Mouse (Mus musculus): ENCODE measurements around the gene 9930111J21Rik2. TPM values are rescaled to one million over a fixed set of nuclear protein-coding genes. Genes with fewer than 3 reads are reported as not detected.
"Not testable (repeated sequence)": the region's sequence is repeated elsewhere in the genome, so short reads cannot be mapped to it uniquely, and the experiment has no call there.

9930111J21Rik2 gene
- polyA plus RNA-seq, 1 experiment from 2014 or later = 0.46 TPM

DNA sequence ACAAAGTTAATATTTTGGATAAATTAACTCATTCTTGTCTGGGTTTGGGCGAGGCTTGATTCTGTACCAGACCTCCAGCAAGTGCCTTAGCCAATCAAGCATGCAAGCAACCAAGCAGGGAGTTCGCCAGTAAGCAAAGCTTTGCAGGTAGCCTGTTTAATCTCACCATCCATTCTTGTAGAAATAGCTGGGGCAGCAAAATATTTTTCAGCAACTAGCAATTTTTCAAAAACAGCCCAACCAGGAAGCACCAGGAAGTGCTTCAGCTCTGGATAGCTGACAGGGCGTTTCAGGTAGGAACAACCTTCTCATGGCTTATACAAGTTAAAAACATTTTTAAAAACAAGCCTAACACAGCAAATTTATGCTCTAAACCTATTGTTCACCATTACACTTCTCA is 30.8 kb upstream of the 9930111J21Rik2 start:
- H3K36me3 ChIP-seq (ENCODE audit: control insufficient read depth, insufficient read depth, low read length) = no peaks in the 10 kb centered on the region
- H3K27ac ChIP-seq (replicated peaks) = no peak overlapping the region
- DNase-seq (ENCODE audit: low spot score) = no peak
- 72% methylated on average over 3 of the region's 3 CpGs for WGBS
- H3K4me3 ChIP-seq (ENCODE audit: low read depth, low read length) = no peak overlapping the region
- H3K27me3 ChIP-seq (ENCODE audit: control insufficient read depth, insufficient read depth, low read length) = no peaks in the 10 kb centered on the region
- no peak for ATAC-seq (ENCODE audit: low FRiP score, low TSS enrichment)
- TF ChIP-seq CTCF (IDR thresholded peaks at IDR 0.05; ENCODE audit: low read depth) (no peak), EP300 (optimal IDR thresholded peaks at IDR 0.05) (no peak)
- H3K9me3 ChIP-seq (ENCODE audit: control insufficient read depth, low read length) = no peaks in the 10 kb centered on the region
- no peak overlapping the region for H3K4me2 ChIP-seq (replicated peaks; ENCODE audit: low read depth)
- H3K9ac ChIP-seq (ENCODE audit: low read length) = no peak overlapping the region
- no peaks in the 10 kb centered on the region for H3K4me1 ChIP-seq (replicated peaks; ENCODE audit: control insufficient read depth, insufficient read depth)

DNA sequence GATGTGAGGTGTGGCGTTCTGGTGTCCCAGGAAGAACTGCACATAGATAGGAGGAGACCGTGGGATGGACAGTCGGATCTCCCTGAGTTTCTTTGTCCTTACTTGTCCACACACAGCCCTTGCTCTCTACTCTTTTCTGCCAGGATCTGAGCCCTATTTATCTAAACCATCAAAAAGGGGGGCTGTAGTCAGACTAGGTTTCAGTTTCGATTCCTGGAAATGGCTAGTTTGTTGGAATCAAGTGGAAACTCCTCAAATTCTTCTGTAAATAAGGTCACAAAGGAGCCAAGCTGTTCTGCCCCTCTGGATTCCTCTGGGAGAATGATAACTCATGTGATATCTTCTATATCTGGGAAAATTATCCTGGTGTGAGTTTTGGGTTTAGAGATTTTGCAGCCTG is 30.3 kb upstream of the 9930111J21Rik2 start:
- 61% methylated on average over 4 of the region's 4 CpGs for WGBS
- no peaks in the 10 kb centered on the region for H3K36me3 ChIP-seq (ENCODE audit: control insufficient read depth, insufficient read depth, low read length)
- TF ChIP-seq CTCF (IDR thresholded peaks at IDR 0.05; ENCODE audit: low read depth) (no peak), EP300 (optimal IDR thresholded peaks at IDR 0.05) (no peak)
- H3K27me3 ChIP-seq (ENCODE audit: control insufficient read depth, insufficient read depth, low read length) = no peaks in the 10 kb centered on the region
- no peaks in the 10 kb centered on the region for H3K9me3 ChIP-seq (ENCODE audit: control insufficient read depth, low read length)
- H3K4me1 ChIP-seq (replicated peaks; ENCODE audit: control insufficient read depth, insufficient read depth) = no peaks in the 10 kb centered on the region
- no peak overlapping the region for H3K4me3 ChIP-seq (ENCODE audit: low read depth, low read length)
- no peak overlapping the region for H3K27ac ChIP-seq (replicated peaks)
- no peak for DNase-seq (ENCODE audit: low spot score)
- no peak for ATAC-seq (ENCODE audit: low FRiP score, low TSS enrichment)
- no peak overlapping the region for H3K9ac ChIP-seq (ENCODE audit: low read length)
- H3K4me2 ChIP-seq (replicated peaks; ENCODE audit: low read depth) = no peak overlapping the region

- 89% methylated on average over 1 of the region's 1 CpGs for WGBS
- ATAC-seq (ENCODE audit: low FRiP score, low TSS enrichment) = no peak
- no peak overlapping the region for H3K27ac ChIP-seq (replicated peaks)
Observed at GRCm38 (mm10) chr11:49080636-49081035, 29.6 kb upstream of the 9930111J21Rik2 start.

DNA sequence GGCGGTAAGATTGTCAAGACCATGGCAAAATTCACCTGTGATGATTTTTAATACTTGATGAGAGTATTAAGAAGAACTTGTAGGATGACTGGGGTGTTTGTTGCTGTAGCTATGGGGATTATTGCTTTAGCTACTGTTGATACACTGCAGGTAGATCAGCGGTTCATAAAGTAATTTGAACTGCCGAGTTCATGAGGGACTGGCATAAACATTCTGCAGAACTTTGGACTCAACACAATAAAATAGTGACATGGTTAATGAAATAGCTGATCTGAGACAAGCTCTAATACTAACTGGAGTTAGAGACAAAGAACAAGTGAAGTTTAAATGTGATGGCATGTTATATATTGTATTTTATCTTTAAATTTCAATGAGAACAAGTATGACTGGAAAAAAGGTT is 27.7 kb upstream of the 9930111J21Rik2 start:
- TF ChIP-seq CTCF (IDR thresholded peaks at IDR 0.05; ENCODE audit: low read depth) (no peak), EP300 (optimal IDR thresholded peaks at IDR 0.05) (no peak)
- no peak overlapping the region for H3K27ac ChIP-seq (replicated peaks)
- H3K4me1 ChIP-seq (replicated peaks; ENCODE audit: control insufficient read depth, insufficient read depth) = no peaks in the 10 kb centered on the region
- no peak for DNase-seq (ENCODE audit: low spot score)
- no peak overlapping the region for H3K4me3 ChIP-seq (ENCODE audit: low read depth, low read length)
- no peak for ATAC-seq (ENCODE audit: low FRiP score, low TSS enrichment)
- H3K9ac ChIP-seq (ENCODE audit: low read length) = no peak overlapping the region
- no peaks in the 10 kb centered on the region for H3K36me3 ChIP-seq (ENCODE audit: control insufficient read depth, insufficient read depth, low read length)
- H3K4me2 ChIP-seq (replicated peaks; ENCODE audit: low read depth) = no peak overlapping the region
- H3K9me3 ChIP-seq (ENCODE audit: control insufficient read depth, low read length) = no peaks in the 10 kb centered on the region
- 64% methylated on average over 3 of the region's 3 CpGs for WGBS
- no peaks in the 10 kb centered on the region for H3K27me3 ChIP-seq (ENCODE audit: control insufficient read depth, insufficient read depth, low read length)

More at GRCm38 (mm10) chr11:49080636-49081035, 29.6 kb upstream of the 9930111J21Rik2 start:
- Histone ChIP-seq H3K9me3 (ENCODE audit: control insufficient read depth, low read length) (no peaks in the 10 kb centered on the region), H3K9ac (ENCODE audit: low read length) (no peak overlapping the region), H3K4me2 (replicated peaks; ENCODE audit: low read depth) (no peak overlapping the region), H3K27me3 (ENCODE audit: control insufficient read depth, insufficient read depth, low read length) (no peaks in the 10 kb centered on the region), H3K36me3 (ENCODE audit: control insufficient read depth, insufficient read depth, low read length) (no peaks in the 10 kb centered on the region), H3K4me3 (ENCODE audit: low read depth, low read length) (no peak overlapping the region), H3K4me1 (replicated peaks; ENCODE audit: control insufficient read depth, insufficient read depth) (no peaks in the 10 kb centered on the region)
- TF ChIP-seq CTCF (IDR thresholded peaks at IDR 0.05; ENCODE audit: low read depth) (no peak), EP300 (optimal IDR thresholded peaks at IDR 0.05) (no peak)
- no peak for DNase-seq (ENCODE audit: low spot score)

DNA sequence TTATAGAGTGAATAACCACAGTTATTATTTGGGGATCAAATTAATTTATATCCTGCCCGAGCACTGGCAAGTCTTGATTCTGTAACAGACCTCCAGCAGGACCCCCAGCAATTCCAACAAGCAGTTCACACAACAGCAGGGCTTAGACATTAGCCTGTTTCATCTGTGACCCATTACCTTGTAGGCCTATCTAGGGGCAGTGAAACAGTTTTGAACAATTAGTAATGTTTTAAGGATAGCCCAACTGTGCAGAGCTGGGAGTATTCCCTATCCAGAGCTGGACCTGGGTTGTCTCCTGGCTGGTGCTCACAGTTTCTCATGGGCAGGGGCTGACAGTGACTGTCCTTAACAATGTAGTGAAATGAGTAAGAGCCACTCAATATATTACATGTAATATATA is 26.0 kb upstream of the 9930111J21Rik2 start:
- Histone ChIP-seq H3K9me3 (ENCODE audit: control insufficient read depth, low read length) (no peaks in the 10 kb centered on the region), H3K27ac (replicated peaks) (no peak overlapping the region), H3K27me3 (ENCODE audit: control insufficient read depth, insufficient read depth, low read length) (no peaks in the 10 kb centered on the region), H3K9ac (ENCODE audit: low read length) (no peak overlapping the region), H3K4me3 (ENCODE audit: low read depth, low read length) (no peak overlapping the region), H3K4me2 (replicated peaks; ENCODE audit: low read depth) (no peak overlapping the region), H3K36me3 (ENCODE audit: control insufficient read depth, insufficient read depth, low read length) (no peaks in the 10 kb centered on the region), H3K4me1 (replicated peaks; ENCODE audit: control insufficient read depth, insufficient read depth) (no peaks in the 10 kb centered on the region)
- ATAC-seq (ENCODE audit: low FRiP score, low TSS enrichment) (no peak), DNase-seq (ENCODE audit: low spot score) (no peak)
- TF ChIP-seq CTCF (IDR thresholded peaks at IDR 0.05; ENCODE audit: low read depth) = no peak
- no peak for TF ChIP-seq EP300 (optimal IDR thresholded peaks at IDR 0.05)
- 57% methylated on average over 1 of the region's 1 CpGs for WGBS

- 0 out of 2 replicates have a peak, but pooled peaks have one; percentile 9 for TF ChIP-seq CTCF (IDR thresholded peaks at IDR 0.05; ENCODE audit: low read depth)
- H3K27ac ChIP-seq (replicated peaks); H3K9ac ChIP-seq (ENCODE audit: low read length); H3K9me3 ChIP-seq (ENCODE audit: control insufficient read depth, low read length); H3K36me3 ChIP-seq (ENCODE audit: control insufficient read depth, insufficient read depth, low read length); ATAC-seq (ENCODE audit: low FRiP score, low TSS enrichment); H3K4me1 ChIP-seq (replicated peaks; ENCODE audit: control insufficient read depth, insufficient read depth); H3K4me2 ChIP-seq (replicated peaks; ENCODE audit: low read depth); H3K27me3 ChIP-seq (ENCODE audit: control insufficient read depth, insufficient read depth, low read length); H3K4me3 ChIP-seq (ENCODE audit: low read depth, low read length); DNase-seq (ENCODE audit: low spot score): not testable (repeated sequence)
- 59% methylated on average over 6 of the region's 6 CpGs for WGBS
Observed at GRCm38 (mm10) chr11:49076001-49076757, 25.1 kb upstream of the 9930111J21Rik2 start, which contains the start of gene Ifi47. Gene Ifi47 (plus strand): TSS chr11:49076587.

Data from stomach, postnatal 0 days (tissue).